Mouse (Mus musculus) intestine, embryonic 14.5 days (tissue): ENCODE measurements at regions not wholly inside any gene's neighbourhood (a gene's known extent, or its start where the extent isn't known, plus 50 kb on each side); places are given as distances from the start of the nearest gene placed in this dataset.

Source experiments
- ATAC-seq: fragments of 200-750 bp; cut with Nextera tagmentation; replicated peaks from 2 replicates; pipeline ENCODE4 v1.8.0; 2017; ENCODE audit warnings: low read depth, moderate number of reproducible peaks, moderate TSS enrichment, moderate library complexity; ENCODE audit not compliant: low FRiP score, low TSS enrichment
- DNase-seq: peaks from one replicate; pipeline ENCODE4 v3.0.0-alpha.2; 2018; ENCODE audit warnings: low spot score
- H3K27ac ChIP-seq: fragments of 300-500 bp; sonication (generic); 2 replicates; pipeline ENCODE4 v1.5.1; 2014; ENCODE audit warnings: low read depth, mild to moderate bottlenecking, control low read depth
- H3K27me3 ChIP-seq: fragments of 300-500 bp; sonication (generic); replicated peaks from 2 replicates; pipeline ENCODE4 v1.6.1; 2014; ENCODE audit warnings: low read length, control low read depth; ENCODE audit not compliant: control insufficient read depth, insufficient read depth
- H3K36me3 ChIP-seq: fragments of 300-500 bp; sonication (generic); 2 replicates; pipeline ENCODE4 v1.6.1; 2014; ENCODE audit warnings: low read length, control low read depth; ENCODE audit not compliant: control insufficient read depth, insufficient read depth
- H3K4me1 ChIP-seq: fragments of 300-500 bp; sonication (generic); replicated peaks from 2 replicates; pipeline ENCODE4 v1.6.1; 2014; ENCODE audit warnings: low read length, control low read depth, mixed read lengths; ENCODE audit not compliant: control insufficient read depth, insufficient read depth
- H3K4me2 ChIP-seq: fragments of 300-500 bp; sonication (generic); 2 replicates; pipeline ENCODE4 v1.6.1; 2014; ENCODE audit warnings: low read length
- H3K4me3 ChIP-seq: fragments of 300-500 bp; sonication (generic); 2 replicates; pipeline ENCODE4 v1.5.1; 2014; ENCODE audit warnings: low read depth, low read length, control low read depth, mixed read lengths
- H3K9ac ChIP-seq: fragments of 300-500 bp; sonication (generic); 2 replicates; pipeline ENCODE4 v1.6.1; 2014; ENCODE audit warnings: mild to moderate bottlenecking, low read length
- H3K9me3 ChIP-seq: fragments of 300-500 bp; sonication (generic); 2 replicates; pipeline ENCODE4 v1.6.1; 2016; ENCODE audit warnings: low read length, control low read depth; ENCODE audit not compliant: control insufficient read depth
- WGBS: fragments of 180-500 bp; shearing (Covaris S2); extraction: QIAGEN DNeasy Blood & Tissue Kit; methylation state at CpG from one replicate; pipeline ENCODE4 v1.1.7; 2014; 5-methylcytosine and 5-hydroxymethylcytosine counted together

- H3K4me2 ChIP-seq: no peak overlapping the region
- H3K27me3 ChIP-seq: no peaks in the 10 kb centered on the region
- 71% methylated on average over 2 of the region's 2 CpGs for WGBS
- no peak for ATAC-seq
- H3K9ac ChIP-seq: no peak overlapping the region
- H3K27ac ChIP-seq: no peak overlapping the region
- H3K4me1 ChIP-seq: no peaks in the 10 kb centered on the region
- no peak for DNase-seq
- no peaks in the 10 kb centered on the region for H3K36me3 ChIP-seq
- H3K4me3 ChIP-seq: no peak overlapping the region
- H3K9me3 ChIP-seq: no peaks in the 10 kb centered on the region
These were observed 777.5 kb upstream of the Auts2 start for GRCm38 (mm10) chr5:133320626-133321025.

GRCm38 (mm10) chr5:133320206-133320605, 777.1 kb upstream of the Auts2 start:
- Histone ChIP-seq H3K4me2 (no peak overlapping the region), H3K4me3 (no peak overlapping the region), H3K9ac (no peak overlapping the region), H3K36me3 (no peaks in the 10 kb centered on the region), H3K27me3 (no peaks in the 10 kb centered on the region), H3K4me1 (no peaks in the 10 kb centered on the region), H3K9me3 (no peaks in the 10 kb centered on the region), H3K27ac (no peak overlapping the region)
- ATAC-seq: no peak
- WGBS: 93% methylated on average over 1 of the region's 1 CpGs
- no peak for DNase-seq

- ATAC-seq (no peak), DNase-seq (no peak)
- 45% methylated on average over 7 of the region's 7 CpGs for WGBS
- Histone ChIP-seq H3K9me3 (no peaks in the 10 kb centered on the region), H3K9ac (no peak overlapping the region), H3K27me3 (no peaks in the 10 kb centered on the region), H3K4me2 (no peak overlapping the region), H3K27ac (no peak overlapping the region), H3K4me1 (no peaks in the 10 kb centered on the region), H3K4me3 (no peak overlapping the region), H3K36me3 (no peaks in the 10 kb centered on the region)
These were observed 770.9 kb upstream of the Auts2 start for GRCm38 (mm10) chr5:133314031-133314430.

GRCm38 (mm10) chr5:133310979-133311890, 768.1 kb upstream of the Auts2 start:
- no peaks in the 10 kb centered on the region for H3K27me3 ChIP-seq
- no peaks in the 10 kb centered on the region for H3K4me1 ChIP-seq
- 47% methylated on average over 6 of the region's 6 CpGs for WGBS
- H3K9me3 ChIP-seq: no peaks in the 10 kb centered on the region
- H3K27ac ChIP-seq: no peak overlapping the region
- H3K9ac ChIP-seq: no peak overlapping the region
- no peak overlapping the region for H3K4me3 ChIP-seq
- no peaks in the 10 kb centered on the region for H3K36me3 ChIP-seq
- ATAC-seq: no peak
- no peak overlapping the region for H3K4me2 ChIP-seq
- DNase-seq: peak; percentile 58

- H3K27me3 ChIP-seq: no peaks in the 10 kb centered on the region
- no peak overlapping the region for H3K4me3 ChIP-seq
- H3K9me3 ChIP-seq: no peaks in the 10 kb centered on the region
- 78% methylated on average over 7 of the region's 7 CpGs for WGBS
- no peaks in the 10 kb centered on the region for H3K36me3 ChIP-seq
- H3K27ac ChIP-seq: no peak overlapping the region
- H3K4me1 ChIP-seq: no peaks in the 10 kb centered on the region
- no peak overlapping the region for H3K4me2 ChIP-seq
- ATAC-seq: no peak
- no peak overlapping the region for H3K9ac ChIP-seq
- DNase-seq: no peak
These were observed 724.7 kb upstream of the Auts2 start for GRCm38 (mm10) chr5:133267887-133268286.

GRCm38 (mm10) chr5:133267356-133267755, 724.2 kb upstream of the Auts2 start:
- H3K9me3 ChIP-seq: no peaks in the 10 kb centered on the region
- ATAC-seq (no peak), DNase-seq (no peak)

GRCm38 (mm10) chr5:133264976-133265375, 721.8 kb upstream of the Auts2 start:
- Histone ChIP-seq H3K4me1 (no peaks in the 10 kb centered on the region), H3K36me3 (no peaks in the 10 kb centered on the region), H3K4me3 (no peak overlapping the region), H3K4me2 (no peak overlapping the region), H3K9me3 (no peaks in the 10 kb centered on the region), H3K27ac (no peak overlapping the region), H3K27me3 (no peaks in the 10 kb centered on the region), H3K9ac (no peak overlapping the region)
- WGBS: 62% methylated on average over 7 of the region's 7 CpGs
- DNase-seq (no peak), ATAC-seq (no peak)

More at GRCm38 (mm10) chr5:133267356-133267755, 724.2 kb upstream of the Auts2 start:
- Histone ChIP-seq H3K9ac (no peak overlapping the region), H3K27me3 (no peaks in the 10 kb centered on the region), H3K4me1 (no peaks in the 10 kb centered on the region), H3K4me3 (no peak overlapping the region), H3K27ac (no peak overlapping the region), H3K4me2 (no peak overlapping the region), H3K36me3 (no peaks in the 10 kb centered on the region)
- WGBS: 78% methylated on average over 2 of the region's 2 CpGs

- Histone ChIP-seq H3K4me2 (no peak overlapping the region), H3K9ac (no peak overlapping the region), H3K4me3 (no peak overlapping the region), H3K27me3 (no peaks in the 10 kb centered on the region), H3K9me3 (no peaks in the 10 kb centered on the region), H3K4me1 (no peaks in the 10 kb centered on the region), H3K27ac (no peak overlapping the region), H3K36me3 (no peaks in the 10 kb centered on the region)
- DNase-seq: no peak
- 72% methylated on average over 3 of the region's 3 CpGs for WGBS
- no peak for ATAC-seq
These were observed 675.7 kb upstream of the Auts2 start for GRCm38 (mm10) chr5:133218801-133219200.

- ATAC-seq (no peak), DNase-seq (no peak)
- WGBS: 77% methylated on average over 1 of the region's 1 CpGs
- H3K27ac ChIP-seq: no peak overlapping the region
- H3K36me3 ChIP-seq: no peaks in the 10 kb centered on the region
- H3K4me1 ChIP-seq: no peaks in the 10 kb centered on the region
- no peak overlapping the region for H3K4me3 ChIP-seq
- H3K9me3 ChIP-seq: no peaks in the 10 kb centered on the region
- H3K4me2 ChIP-seq: no peak overlapping the region
- H3K9ac ChIP-seq: no peak overlapping the region
- no peaks in the 10 kb centered on the region for H3K27me3 ChIP-seq
These were observed 655.4 kb upstream of the Auts2 start for GRCm38 (mm10) chr5:133198546-133198945.
